Mouse (Mus musculus) liver, embryonic 16.5 days (tissue): ENCODE data around the gene Itpr1. TPM values are rescaled to one million over a fixed set of nuclear protein-coding genes. Genes with fewer than 3 reads are reported as not detected.

Source experiments
- ATAC-seq: fragments of 200-750 bp; cut with Nextera tagmentation; 2 replicates; pipeline ENCODE4 v1.8.0; 2017; ENCODE audit warnings: low read depth, mild to moderate bottlenecking, moderate number of reproducible peaks, moderate library complexity
- H3K27ac ChIP-seq: fragments of 300-500 bp; sonication (generic); 2 replicates; pipeline ENCODE4 v1.5.1; 2014; ENCODE audit warnings: mild to moderate bottlenecking, low read length
- H3K27me3 ChIP-seq: fragments of 300-500 bp; sonication (generic); 2 replicates; pipeline ENCODE4 v1.6.1; 2014; ENCODE audit warnings: low read depth, low read length, mixed read lengths; ENCODE audit not compliant: control insufficient read depth, insufficient read depth
- H3K36me3 ChIP-seq: fragments of 300-500 bp; sonication (generic); 2 replicates; pipeline ENCODE4 v1.6.1; 2014; ENCODE audit warnings: mild to moderate bottlenecking; ENCODE audit not compliant: control insufficient read depth, insufficient read depth
- H3K4me1 ChIP-seq: fragments of 300-500 bp; sonication (generic); 2 replicates; pipeline ENCODE4 v1.6.1; 2014; ENCODE audit warnings: low read depth, low read length, mixed read lengths; ENCODE audit not compliant: control insufficient read depth
- H3K4me2 ChIP-seq: fragments of 300-500 bp; sonication (generic); 2 replicates; pipeline ENCODE4 v1.6.1; 2014; ENCODE audit warnings: low read depth, low read length, mixed read lengths
- H3K4me3 ChIP-seq: fragments of 300-500 bp; sonication (generic); 2 replicates; pipeline ENCODE4 v1.5.1; 2014; ENCODE audit warnings: low read depth, mild to moderate bottlenecking, low read length
- H3K9ac ChIP-seq: fragments of 300-500 bp; sonication (generic); 2 replicates; pipeline ENCODE4 v1.6.1; 2014; ENCODE audit warnings: low read depth, low read length
- H3K9me3 ChIP-seq: fragments of 300-500 bp; sonication (generic); replicated peaks from 2 replicates; pipeline ENCODE4 v1.6.1; 2016; ENCODE audit warnings: low read length; ENCODE audit not compliant: control insufficient read depth
- WGBS: fragments of 180-500 bp; shearing (Covaris S2); extraction: QIAGEN DNeasy Blood & Tissue Kit; methylation state at CpG from one replicate; pipeline ENCODE4 v1.1.7; 2014; ENCODE audit not compliant: insufficient replicate concordance; 5-methylcytosine and 5-hydroxymethylcytosine counted together
- polyA plus RNA-seq: library from polyadenylated mRNA; unstranded; fragments of >200 nt; fragmentation: Nextera tagmentation; extraction: Ambion mirVana; gene quantifications from 2 replicates; pipeline ENCODE4 v1.2.1, GENCODE M21; 2015

Itpr1 gene
- polyA plus RNA-seq, 1 experiment from 2014 or later, result 2.9 TPM

- H3K27ac ChIP-seq, result no peak overlapping the region
- no peak overlapping the region for H3K4me3 ChIP-seq
- H3K9ac ChIP-seq, result no peak overlapping the region
- no peaks in the 10 kb centered on the region for H3K36me3 ChIP-seq
- no peak overlapping the region for H3K4me2 ChIP-seq
- H3K4me1 ChIP-seq, result peaks cover 2% of the 10 kb centered on the region; the same call in 1 of the 2 replicates
- no peaks in the 10 kb centered on the region for H3K9me3 ChIP-seq
- ATAC-seq, result no peak
- WGBS, result 50% methylated on average over 3 of the region's 3 CpGs
- no peaks in the 10 kb centered on the region for H3K27me3 ChIP-seq
Measured at GRCm38 (mm10) chr6:108428383-108428782, 215.5 kb downstream of the Itpr1 start.

DNA sequence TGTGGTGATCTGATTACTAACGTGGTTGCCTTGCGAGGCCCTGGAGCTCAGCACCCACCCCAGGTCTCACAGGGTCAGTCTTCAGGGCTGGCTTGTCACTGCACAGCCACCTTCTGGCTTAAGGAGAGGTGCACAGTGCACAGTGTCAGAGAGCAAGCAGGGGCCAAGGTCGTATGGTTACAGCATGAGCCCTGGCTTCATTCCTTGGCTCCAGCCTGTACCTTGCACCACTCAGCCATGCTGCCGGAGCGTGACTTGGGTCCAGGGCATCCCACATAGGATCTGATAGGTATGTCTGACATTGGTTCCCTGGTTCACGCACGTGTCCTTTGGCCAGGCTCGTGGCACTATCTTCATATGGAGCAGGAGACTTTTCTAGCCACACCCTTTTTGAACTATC is 217.1 kb downstream of the Itpr1 start:
- Histone ChIP-seq H3K36me3 (no peaks in the 10 kb centered on the region), H3K9ac (no peak overlapping the region), H3K4me3 (no peak overlapping the region), H3K27me3 (no peaks in the 10 kb centered on the region), H3K9me3 (no peaks in the 10 kb centered on the region), H3K27ac (no peak overlapping the region), H3K4me1 (peaks cover 2% of the 10 kb centered on the region; the same call in 1 of the 2 replicates), H3K4me2 (no peak overlapping the region)
- ATAC-seq, result no peak
- 76% methylated on average over 8 of the region's 8 CpGs for WGBS

DNA sequence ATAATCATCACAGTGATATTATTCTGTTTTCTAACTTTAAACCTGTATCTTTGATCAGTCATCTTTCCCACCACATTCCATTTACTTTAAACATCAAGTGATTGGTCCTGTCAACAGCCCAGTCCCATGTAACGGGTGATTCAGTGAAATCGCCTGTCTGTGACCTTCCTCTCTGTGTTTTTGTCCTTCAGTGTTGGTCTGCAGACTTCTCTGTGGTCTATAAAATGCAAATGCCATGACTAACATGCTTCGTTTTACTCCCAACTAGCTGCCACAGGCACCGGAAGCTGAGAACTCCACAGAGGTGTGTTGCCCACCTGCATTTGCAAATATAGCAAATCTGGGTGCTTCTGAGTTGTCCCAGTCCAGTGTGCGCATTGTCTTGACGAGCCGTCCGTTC is 218.3 kb downstream of the Itpr1 start:
- Histone ChIP-seq H3K4me2 (no peak overlapping the region), H3K27ac (no peak overlapping the region), H3K36me3 (no peaks in the 10 kb centered on the region), H3K9ac (no peak overlapping the region), H3K9me3 (no peaks in the 10 kb centered on the region), H3K27me3 (no peaks in the 10 kb centered on the region), H3K4me1 (peaks cover 2% of the 10 kb centered on the region; the same call in 1 of the 2 replicates), H3K4me3 (no peak overlapping the region)
- ATAC-seq, result no peak
- WGBS, result 71% methylated on average over 8 of the region's 8 CpGs

DNA sequence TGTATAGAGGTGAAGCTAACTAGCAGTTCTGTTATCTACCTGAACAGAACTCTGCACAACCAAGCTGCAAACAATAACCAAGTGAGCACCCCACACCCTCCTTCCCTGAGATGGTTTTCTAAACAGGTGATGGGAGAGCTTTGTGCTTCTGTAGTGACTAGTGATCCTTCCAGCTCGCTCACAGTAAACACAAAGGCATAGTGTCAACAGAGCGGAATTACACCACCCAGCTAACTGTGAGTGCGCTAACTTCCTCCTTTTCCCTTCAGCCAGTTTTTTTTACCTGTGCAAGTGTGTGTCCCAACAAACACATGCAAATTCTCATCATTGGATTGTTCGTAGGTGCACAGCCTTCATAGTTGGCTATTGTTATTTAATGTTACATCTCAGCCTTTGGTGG is 219.9 kb downstream of the Itpr1 start:
- 0 out of 2 replicates have a peak overlapping the region, but pooled peaks have one; percentile 23 for H3K4me2 ChIP-seq
- no peaks in the 10 kb centered on the region for H3K36me3 ChIP-seq
- H3K4me3 ChIP-seq, result no peak overlapping the region
- peak; percentile 65; the same call in 1 of the 2 replicates for ATAC-seq
- no peaks in the 10 kb centered on the region for H3K27me3 ChIP-seq
- WGBS, result 52% methylated on average over 4 of the region's 4 CpGs
- no peak overlapping the region for H3K27ac ChIP-seq
- peaks cover 2% of the 10 kb centered on the region; the same call in 1 of the 2 replicates for H3K4me1 ChIP-seq
- H3K9me3 ChIP-seq, result no peaks in the 10 kb centered on the region
- H3K9ac ChIP-seq, result no peak overlapping the region

GRCm38 (mm10) chr6:108434816-108435215 is 221.9 kb downstream of the Itpr1 start:
- no peak overlapping the region for H3K27ac ChIP-seq
- peaks cover 2% of the 10 kb centered on the region; the same call in 1 of the 2 replicates for H3K4me1 ChIP-seq
- H3K4me3 ChIP-seq, result no peak overlapping the region
- H3K27me3 ChIP-seq, result no peaks in the 10 kb centered on the region
- no peak overlapping the region for H3K4me2 ChIP-seq
- no peak overlapping the region for H3K9ac ChIP-seq
- no peak for ATAC-seq
- H3K9me3 ChIP-seq, result no peaks in the 10 kb centered on the region
- 61% methylated on average over 6 of the region's 6 CpGs for WGBS
- no peaks in the 10 kb centered on the region for H3K36me3 ChIP-seq

GRCm38 (mm10) chr6:108435467-108435866 is 222.6 kb downstream of the Itpr1 start:
- Histone ChIP-seq H3K9me3 (no peaks in the 10 kb centered on the region), H3K4me2 (no peak overlapping the region), H3K36me3 (no peaks in the 10 kb centered on the region), H3K27me3 (no peaks in the 10 kb centered on the region), H3K4me1 (peaks cover 2% of the 10 kb centered on the region; the same call in 1 of the 2 replicates), H3K4me3 (no peak overlapping the region), H3K27ac (no peak overlapping the region), H3K9ac (no peak overlapping the region)
- 54% methylated on average over 6 of the region's 6 CpGs for WGBS
- peak; percentile 59; the same call in 1 of the 2 replicates for ATAC-seq

- Histone ChIP-seq H3K9ac (no peak overlapping the region), H3K27me3 (no peaks in the 10 kb centered on the region), H3K4me3 (no peak overlapping the region), H3K9me3 (no peaks in the 10 kb centered on the region), H3K4me1 (peaks cover 2% of the 10 kb centered on the region; the same call in 1 of the 2 replicates), H3K4me2 (no peak overlapping the region), H3K36me3 (peaks cover 3% of the 10 kb centered on the region; the same call in 1 of the 2 replicates), H3K27ac (no peak overlapping the region)
- no peak for ATAC-seq
- WGBS, result 51% methylated on average over 5 of the region's 5 CpGs
Measured at GRCm38 (mm10) chr6:108436608-108437007, 223.7 kb downstream of the Itpr1 start.

DNA sequence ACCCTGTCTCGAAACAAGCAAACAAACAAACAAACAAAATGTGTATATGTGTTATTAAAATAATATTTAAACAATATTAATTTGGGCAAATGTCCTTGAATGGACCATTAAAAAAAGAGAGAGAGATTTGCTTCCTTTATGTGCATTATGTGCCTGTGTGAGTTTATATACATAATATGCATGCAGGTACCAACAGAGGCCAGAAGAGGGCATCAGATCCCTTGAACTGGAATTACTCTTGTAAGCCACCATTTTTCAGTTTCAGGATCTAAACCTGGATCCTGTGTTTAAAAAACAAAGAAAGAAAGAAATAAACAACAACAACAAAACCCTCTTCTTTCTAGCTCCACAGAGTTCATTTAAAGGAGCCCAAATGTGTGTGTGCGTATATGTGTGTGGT is 228.4 kb downstream of the Itpr1 start:
- Histone ChIP-seq H3K9me3 (no peaks in the 10 kb centered on the region), H3K27ac (no peak overlapping the region), H3K4me3 (no peak overlapping the region), H3K4me2 (no peak overlapping the region), H3K27me3 (no peaks in the 10 kb centered on the region), H3K9ac (no peak overlapping the region), H3K36me3 (peaks cover 3% of the 10 kb centered on the region; the same call in 1 of the 2 replicates), H3K4me1 (no peaks in the 10 kb centered on the region)
- 74% methylated on average over 2 of the region's 2 CpGs for WGBS
- no peak for ATAC-seq

DNA sequence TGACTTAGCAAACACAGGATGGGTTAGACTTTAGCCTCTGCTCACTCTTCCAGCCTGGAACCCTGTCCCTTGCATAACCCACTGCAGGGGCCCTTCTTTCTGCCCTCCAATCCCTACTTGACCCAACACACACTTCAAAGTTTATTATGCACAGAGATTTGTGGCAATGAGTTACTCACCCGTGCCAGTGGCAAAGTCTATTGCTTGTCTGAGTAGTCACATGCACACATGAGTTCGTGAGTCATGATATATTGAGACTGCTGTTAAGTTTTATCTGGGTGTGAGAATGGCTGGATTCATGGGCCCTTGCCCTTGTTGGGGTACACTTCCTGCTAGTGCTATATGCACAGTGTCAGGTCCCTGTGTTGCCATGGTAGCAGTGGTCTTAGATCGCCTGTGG is 229.4 kb downstream of the Itpr1 start:
- WGBS, result 60% methylated on average over 3 of the region's 3 CpGs
- Histone ChIP-seq H3K9ac (no peak overlapping the region), H3K4me2 (no peak overlapping the region), H3K27ac (no peak overlapping the region), H3K9me3 (no peaks in the 10 kb centered on the region), H3K27me3 (no peaks in the 10 kb centered on the region), H3K4me3 (no peak overlapping the region), H3K4me1 (no peaks in the 10 kb centered on the region), H3K36me3 (peaks cover 3% of the 10 kb centered on the region; the same call in 1 of the 2 replicates)
- ATAC-seq, result peak; percentile 5; the same call in 1 of the 2 replicates
